Mouse (Mus musculus): ENCODE results near the gene Trnt1. TPM values are rescaled to one million over a fixed set of nuclear protein-coding genes. Genes with fewer than 3 reads are reported as not detected.

The Trnt1 gene
- polyA plus RNA-seq, 1 experiment from 2014 or later = 72.9 TPM

GRCm38 (mm10) chr6:106748887-106749388, 20.0 kb upstream of the Trnt1 start, which contains the start of gene Il5ra:
Gene Il5ra (minus strand): TSS chr6:106749037.
- no peaks in the 10 kb centered on the region for H3K36me3 ChIP-seq
- H3K4me1 ChIP-seq = no peaks in the 10 kb centered on the region
- WGBS = 82% methylated on average over 6 of the region's 6 CpGs
- H3K9me3 ChIP-seq = no peaks in the 10 kb centered on the region
- H3K4me2 ChIP-seq (replicated peaks) = no peak within 1 kb of the TSS
- no peak for ATAC-seq (ENCODE audit: low FRiP score, low read depth)
- no peaks in the 10 kb centered on the region for H3K27me3 ChIP-seq (replicated peaks)
- no peak within 1 kb of the TSS for H3K27ac ChIP-seq
- H3K4me3 ChIP-seq = no peak within 1 kb of the TSS
- no peak within 1 kb of the TSS for H3K9ac ChIP-seq

GRCm38 (mm10) chr6:106750291-106750690, 18.6 kb upstream of the Trnt1 start:
- no peak for ATAC-seq (ENCODE audit: low FRiP score, low read depth)
- Histone ChIP-seq H3K27ac (no peak overlapping the region), H3K36me3 (no peaks in the 10 kb centered on the region), H3K9ac (no peak overlapping the region), H3K4me3 (no peak overlapping the region), H3K27me3 (replicated peaks) (no peaks in the 10 kb centered on the region), H3K4me1 (no peaks in the 10 kb centered on the region), H3K9me3 (no peaks in the 10 kb centered on the region), H3K4me2 (replicated peaks) (no peak overlapping the region)
- 73% methylated on average over 7 of the region's 7 CpGs for WGBS

GRCm38 (mm10) chr6:106758299-106758698, 10.6 kb upstream of the Trnt1 start:
- Histone ChIP-seq H3K9ac (no peak overlapping the region), H3K27ac (no peak overlapping the region), H3K4me1 (no peaks in the 10 kb centered on the region), H3K4me3 (no peak overlapping the region), H3K4me2 (replicated peaks) (no peak overlapping the region), H3K27me3 (replicated peaks) (no peaks in the 10 kb centered on the region), H3K9me3 (no peaks in the 10 kb centered on the region), H3K36me3 (no peaks in the 10 kb centered on the region)
- no peak for ATAC-seq (ENCODE audit: low FRiP score, low read depth)
- 80% methylated on average over 3 of the region's 3 CpGs for WGBS

- no peak overlapping the region for H3K27ac ChIP-seq
- H3K36me3 ChIP-seq = no peaks in the 10 kb centered on the region
- 91% methylated on average over 3 of the region's 3 CpGs for WGBS
- H3K4me1 ChIP-seq = no peaks in the 10 kb centered on the region
- no peaks in the 10 kb centered on the region for H3K27me3 ChIP-seq (replicated peaks)
- no peak for ATAC-seq (ENCODE audit: low FRiP score, low read depth)
- H3K4me2 ChIP-seq (replicated peaks) = no peak overlapping the region
- H3K4me3 ChIP-seq = no peak overlapping the region
- no peaks in the 10 kb centered on the region for H3K9me3 ChIP-seq
- H3K9ac ChIP-seq = no peak overlapping the region
Observed at GRCm38 (mm10) chr6:106760473-106761218, 8.3 kb upstream of the Trnt1 start.

- H3K4me2 ChIP-seq (replicated peaks) = no peak overlapping the region
- no peak overlapping the region for H3K4me3 ChIP-seq
- H3K9ac ChIP-seq = no peak overlapping the region
- no peaks in the 10 kb centered on the region for H3K36me3 ChIP-seq
- H3K27ac ChIP-seq = no peak overlapping the region
- no peak for ATAC-seq (ENCODE audit: low FRiP score, low read depth)
- 84% methylated on average over 1 of the region's 1 CpGs for WGBS
- H3K9me3 ChIP-seq = no peaks in the 10 kb centered on the region
- no peaks in the 10 kb centered on the region for H3K4me1 ChIP-seq
- H3K27me3 ChIP-seq (replicated peaks) = no peaks in the 10 kb centered on the region
Observed at GRCm38 (mm10) chr6:106761486-106761885, 7.4 kb upstream of the Trnt1 start.

- no peak overlapping the region for H3K4me3 ChIP-seq
- 83% methylated on average over 1 of the region's 1 CpGs for WGBS
- no peaks in the 10 kb centered on the region for H3K36me3 ChIP-seq
- H3K4me1 ChIP-seq = peaks cover 11% of the 10 kb centered on the region
- H3K27me3 ChIP-seq (replicated peaks) = no peaks in the 10 kb centered on the region
- H3K4me2 ChIP-seq (replicated peaks) = no peak overlapping the region
- ATAC-seq (ENCODE audit: low FRiP score, low read depth) = no peak
- H3K9ac ChIP-seq = no peak overlapping the region
- no peak overlapping the region for H3K27ac ChIP-seq
- H3K9me3 ChIP-seq = no peaks in the 10 kb centered on the region
Observed at GRCm38 (mm10) chr6:106765892-106766291, 3.0 kb upstream of the Trnt1 start.

GRCm38 (mm10) chr6:106766774-106767173, 2.1 kb upstream of the Trnt1 start:
- no peak overlapping the region for H3K4me3 ChIP-seq
- ATAC-seq (ENCODE audit: low FRiP score, low read depth) = no peak
- no peaks in the 10 kb centered on the region for H3K9me3 ChIP-seq
- no peaks in the 10 kb centered on the region for H3K27me3 ChIP-seq (replicated peaks)
- H3K36me3 ChIP-seq = peaks cover 3% of the 10 kb centered on the region; the same call in 1 of the 2 replicates
- WGBS = 79% methylated on average over 4 of the region's 4 CpGs
- no peak overlapping the region for H3K27ac ChIP-seq
- peaks cover 11% of the 10 kb centered on the region for H3K4me1 ChIP-seq
- H3K4me2 ChIP-seq (replicated peaks) = no peak overlapping the region
- H3K9ac ChIP-seq = no peak overlapping the region

GRCm38 (mm10) chr6:106769290-106769866, 458 bp downstream of the Trnt1 start:
- peaks cover 12% of the 10 kb centered on the region; the same call in 1 of the 2 replicates for H3K36me3 ChIP-seq
- peak overlapping the region; percentile 68 for H3K4me3 ChIP-seq
- no peaks in the 10 kb centered on the region for H3K27me3 ChIP-seq (replicated peaks)
- H3K27ac ChIP-seq = no peak overlapping the region
- H3K4me1 ChIP-seq = peaks cover 11% of the 10 kb centered on the region
- peak overlapping the region; percentile 95 for H3K4me2 ChIP-seq (replicated peaks)
- WGBS = 1% methylated on average over 33 of the region's 33 CpGs
- peak; percentile 85 for ATAC-seq (ENCODE audit: low FRiP score, low read depth)
- peak overlapping the region; percentile 42 for H3K9ac ChIP-seq
- no peaks in the 10 kb centered on the region for H3K9me3 ChIP-seq

GRCm38 (mm10) chr6:106770046-106770445, 1.1 kb downstream of the Trnt1 start:
- Histone ChIP-seq H3K36me3 (peaks cover 12% of the 10 kb centered on the region; the same call in 1 of the 2 replicates), H3K9ac (peak overlapping the region; percentile 42), H3K27me3 (replicated peaks) (no peaks in the 10 kb centered on the region), H3K4me2 (replicated peaks) (peak overlapping the region; percentile 95), H3K4me3 (peak overlapping the region; percentile 68), H3K9me3 (no peaks in the 10 kb centered on the region), H3K4me1 (peaks cover 11% of the 10 kb centered on the region), H3K27ac (no peak overlapping the region)
- no peak for ATAC-seq (ENCODE audit: low FRiP score, low read depth)
- 58% methylated on average over 4 of the region's 4 CpGs for WGBS

GRCm38 (mm10) chr6:106787138-106787537, 18.2 kb downstream of the Trnt1 start:
- Histone ChIP-seq H3K36me3 (peaks cover 21% of the 10 kb centered on the region), H3K4me1 (no peaks in the 10 kb centered on the region), H3K27ac (no peak overlapping the region), H3K4me2 (replicated peaks) (no peak overlapping the region), H3K9ac (no peak overlapping the region), H3K27me3 (replicated peaks) (no peaks in the 10 kb centered on the region), H3K4me3 (no peak overlapping the region), H3K9me3 (no peaks in the 10 kb centered on the region)
- no peak for ATAC-seq (ENCODE audit: low FRiP score, low read depth)
- whole genome bisulfite sequencing = 93% methylated on average over 3 of the region's 3 CpGs

GRCm38 (mm10) chr6:106791429-106791828, 22.5 kb downstream of the Trnt1 start:
- Histone ChIP-seq H3K4me2 (replicated peaks) (no peak overlapping the region), H3K9me3 (no peaks in the 10 kb centered on the region), H3K27ac (no peak overlapping the region), H3K4me1 (no peaks in the 10 kb centered on the region), H3K9ac (no peak overlapping the region), H3K27me3 (replicated peaks) (no peaks in the 10 kb centered on the region), H3K36me3 (peaks cover 34% of the 10 kb centered on the region), H3K4me3 (no peak overlapping the region)
- no peak for ATAC-seq (ENCODE audit: low FRiP score, low read depth)
- WGBS = 94% methylated on average over 8 of the region's 8 CpGs

GRCm38 (mm10) chr6:106792486-106792885, 23.6 kb downstream of the Trnt1 start:
- no peak overlapping the region for H3K4me3 ChIP-seq
- no peak for ATAC-seq (ENCODE audit: low FRiP score, low read depth)
- WGBS = 98% methylated on average over 5 of the region's 5 CpGs
- peaks cover 34% of the 10 kb centered on the region for H3K36me3 ChIP-seq
- no peak overlapping the region for H3K9ac ChIP-seq
- no peaks in the 10 kb centered on the region for H3K27me3 ChIP-seq (replicated peaks)
- no peak overlapping the region for H3K27ac ChIP-seq
- no peaks in the 10 kb centered on the region for H3K4me1 ChIP-seq
- no peak overlapping the region for H3K4me2 ChIP-seq (replicated peaks)
- H3K9me3 ChIP-seq = no peaks in the 10 kb centered on the region

Data from neural tube, embryonic 12.5 days (tissue).